Mouse (Mus musculus) embryonic facial prominence, embryonic 14.5 days (tissue): ENCODE measurements at regions not wholly inside any gene's neighbourhood (a gene's known extent, or its start where the extent isn't known, plus 50 kb on each side); places are given as distances from the start of the nearest gene placed in this dataset.

Experiments used
- ATAC-seq: fragments of 200-750 bp; cut with Nextera tagmentation; 2 replicates; pipeline ENCODE4 v1.8.0; 2017; ENCODE audit warnings: low read depth, moderate number of reproducible peaks, moderate TSS enrichment
- DNase-seq: peaks from one replicate; pipeline ENCODE4 v3.0.0-alpha.2; 2015; ENCODE audit warnings: low spot score
- H3K27ac ChIP-seq: fragments of 300-500 bp; sonication (generic); replicated peaks from 2 replicates; pipeline ENCODE4 v1.5.1; 2014; ENCODE audit warnings: low read depth, mild to moderate bottlenecking, low read length, moderate library complexity
- H3K27me3 ChIP-seq: fragments of 300-500 bp; sonication (generic); replicated peaks from 2 replicates; pipeline ENCODE4 v1.6.1; 2014; ENCODE audit warnings: low read length; ENCODE audit not compliant: control insufficient read depth, insufficient read depth
- H3K36me3 ChIP-seq: fragments of 300-500 bp; sonication (generic); 2 replicates; pipeline ENCODE4 v1.6.1; 2014; ENCODE audit warnings: low read length, mixed read lengths; ENCODE audit not compliant: control insufficient read depth, insufficient read depth
- H3K4me1 ChIP-seq: fragments of 300-500 bp; sonication (generic); 2 replicates; pipeline ENCODE4 v1.6.1; 2014; ENCODE audit warnings: antibody characterized with exemption, low read length; ENCODE audit not compliant: control insufficient read depth, insufficient read depth
- H3K4me2 ChIP-seq: fragments of 300-500 bp; sonication (generic); 2 replicates; pipeline ENCODE4 v1.6.1; 2014; ENCODE audit warnings: low read depth, mild to moderate bottlenecking, low read length, moderate library complexity, mixed read lengths
- H3K4me3 ChIP-seq: fragments of 300-500 bp; sonication (generic); 2 replicates; pipeline ENCODE4 v1.5.1; 2014; ENCODE audit warnings: low read depth, mild to moderate bottlenecking, low read length
- H3K9ac ChIP-seq: fragments of 300-500 bp; sonication (generic); 2 replicates; pipeline ENCODE4 v1.6.1; 2014; ENCODE audit warnings: low read depth, mild to moderate bottlenecking, low read length, moderate library complexity, mixed read lengths
- H3K9me3 ChIP-seq: fragments of 300-500 bp; sonication (generic); 2 replicates; pipeline ENCODE4 v1.6.1; 2016; ENCODE audit warnings: low read length; ENCODE audit not compliant: control insufficient read depth
- WGBS: fragments of 180-500 bp; shearing (Covaris S2); extraction: QIAGEN DNeasy Blood & Tissue Kit; methylation state at CpG from one replicate; pipeline ENCODE4 v1.1.7; 2014; 5-methylcytosine and 5-hydroxymethylcytosine counted together

- Histone ChIP-seq H3K4me1 (no peaks in the 10 kb centered on the region), H3K27me3 (no peaks in the 10 kb centered on the region), H3K4me3 (no peak overlapping the region), H3K9me3 (no peaks in the 10 kb centered on the region), H3K9ac (no peak overlapping the region), H3K27ac (no peak overlapping the region), H3K36me3 (no peaks in the 10 kb centered on the region), H3K4me2 (no peak overlapping the region)
- WGBS, result 83% methylated on average over 12 of the region's 12 CpGs
- no peak for ATAC-seq
- DNase-seq, result no peak
Measured at GRCm38 (mm10) chr13:72266174-72266768, 302.7 kb upstream of the Irx1 start.

- DNase-seq (peak; percentile 51), ATAC-seq (peak; percentile 70)
- H3K9ac ChIP-seq, result no peak overlapping the region
- no peaks in the 10 kb centered on the region for H3K9me3 ChIP-seq
- no peak overlapping the region for H3K4me2 ChIP-seq
- no peak overlapping the region for H3K4me3 ChIP-seq
- no peaks in the 10 kb centered on the region for H3K36me3 ChIP-seq
- H3K27me3 ChIP-seq, result no peaks in the 10 kb centered on the region
- no peaks in the 10 kb centered on the region for H3K4me1 ChIP-seq
- 54% methylated on average over 2 of the region's 2 CpGs for WGBS
- H3K27ac ChIP-seq, result no peak overlapping the region
Measured at GRCm38 (mm10) chr13:72280343-72280742, 316.8 kb upstream of the Irx1 start.

- no peak overlapping the region for H3K9ac ChIP-seq
- 79% methylated on average over 5 of the region's 5 CpGs for WGBS
- H3K9me3 ChIP-seq, result no peaks in the 10 kb centered on the region
- no peaks in the 10 kb centered on the region for H3K36me3 ChIP-seq
- no peaks in the 10 kb centered on the region for H3K27me3 ChIP-seq
- H3K27ac ChIP-seq, result no peak overlapping the region
- no peaks in the 10 kb centered on the region for H3K4me1 ChIP-seq
- H3K4me3 ChIP-seq, result no peak overlapping the region
- H3K4me2 ChIP-seq, result no peak overlapping the region
- ATAC-seq (no peak), DNase-seq (no peak)
Measured at GRCm38 (mm10) chr13:72280871-72281270, 317.3 kb upstream of the Irx1 start.

- no peaks in the 10 kb centered on the region for H3K27me3 ChIP-seq
- no peak overlapping the region for H3K4me2 ChIP-seq
- H3K4me1 ChIP-seq, result no peaks in the 10 kb centered on the region
- no peak for ATAC-seq
- 86% methylated on average over 3 of the region's 3 CpGs for WGBS
- no peak overlapping the region for H3K4me3 ChIP-seq
- no peak overlapping the region for H3K9ac ChIP-seq
- no peaks in the 10 kb centered on the region for H3K36me3 ChIP-seq
- no peak overlapping the region for H3K27ac ChIP-seq
- no peaks in the 10 kb centered on the region for H3K9me3 ChIP-seq
- DNase-seq, result no peak
Measured at GRCm38 (mm10) chr13:72282764-72283163, 319.2 kb upstream of the Irx1 start.

- ATAC-seq, result no peak
- peak; percentile 46 for DNase-seq
Measured at GRCm38 (mm10) chr13:72283701-72284100, 320.2 kb upstream of the Irx1 start.

GRCm38 (mm10) chr13:72286301-72286700, 322.8 kb upstream of the Irx1 start:
- no peak for DNase-seq
- no peak for ATAC-seq
- Histone ChIP-seq H3K27ac (no peak overlapping the region), H3K27me3 (peaks cover 20% of the 10 kb centered on the region), H3K4me1 (no peaks in the 10 kb centered on the region), H3K9me3 (no peaks in the 10 kb centered on the region), H3K9ac (no peak overlapping the region), H3K4me2 (no peak overlapping the region), H3K4me3 (no peak overlapping the region), H3K36me3 (no peaks in the 10 kb centered on the region)
- 95% methylated on average over 4 of the region's 4 CpGs for WGBS

More at GRCm38 (mm10) chr13:72283701-72284100, 320.2 kb upstream of the Irx1 start:
- Histone ChIP-seq H3K27ac (no peak overlapping the region), H3K36me3 (no peaks in the 10 kb centered on the region), H3K4me1 (no peaks in the 10 kb centered on the region), H3K9ac (no peak overlapping the region), H3K4me2 (no peak overlapping the region), H3K9me3 (no peaks in the 10 kb centered on the region), H3K27me3 (no peaks in the 10 kb centered on the region; the same call in 1 of the 2 replicates), H3K4me3 (no peak overlapping the region)
- WGBS, result 30% methylated on average over 1 of the region's 1 CpGs

GRCm38 (mm10) chr13:72288381-72289092, 325.0 kb upstream of the Irx1 start:
- no peaks in the 10 kb centered on the region for H3K36me3 ChIP-seq
- DNase-seq (no peak), ATAC-seq (no peak)
- WGBS, result 47% methylated on average over 13 of the region's 13 CpGs
- H3K4me2 ChIP-seq, result no peak overlapping the region
- H3K27me3 ChIP-seq, result peaks cover 34% of the 10 kb centered on the region
- H3K27ac ChIP-seq, result no peak overlapping the region
- H3K4me3 ChIP-seq, result no peak overlapping the region
- H3K9ac ChIP-seq, result no peak overlapping the region
- no peaks in the 10 kb centered on the region for H3K9me3 ChIP-seq
- 0 out of 2 replicates have a peak, but pooled peaks cover 5% of the 10 kb centered on the region for H3K4me1 ChIP-seq

GRCm38 (mm10) chr13:72289093-72289501, 325.6 kb upstream of the Irx1 start:
- Histone ChIP-seq H3K27ac (no peak overlapping the region), H3K36me3 (no peaks in the 10 kb centered on the region), H3K9ac (no peak overlapping the region), H3K4me3 (no peak overlapping the region), H3K9me3 (no peaks in the 10 kb centered on the region), H3K27me3 (peaks cover 34% of the 10 kb centered on the region), H3K4me1 (0 out of 2 replicates have a peak, but pooled peaks cover 5% of the 10 kb centered on the region), H3K4me2 (no peak overlapping the region)
- WGBS, result 13% methylated on average over 10 of the region's 10 CpGs
- DNase-seq, result no peak
- no peak for ATAC-seq

- 2% methylated on average over 14 of the region's 14 CpGs for WGBS
- no peaks in the 10 kb centered on the region for H3K9me3 ChIP-seq
- H3K27ac ChIP-seq, result no peak overlapping the region
- 0 out of 2 replicates have a peak, but pooled peaks cover 5% of the 10 kb centered on the region for H3K4me1 ChIP-seq
- peak; percentile 73 for DNase-seq
- peak; percentile 67; the same call in 1 of the 2 replicates for ATAC-seq
- no peak overlapping the region for H3K9ac ChIP-seq
- no peak overlapping the region for H3K4me3 ChIP-seq
- H3K4me2 ChIP-seq, result peak overlapping the region; percentile 32
- H3K27me3 ChIP-seq, result peaks cover 52% of the 10 kb centered on the region
- no peaks in the 10 kb centered on the region for H3K36me3 ChIP-seq
Measured at GRCm38 (mm10) chr13:72292361-72292760, 328.8 kb upstream of the Irx1 start.
